Mouse (Mus musculus): Measurements from ENCODE around the gene Psd4.

Psd4 gene

DNA sequence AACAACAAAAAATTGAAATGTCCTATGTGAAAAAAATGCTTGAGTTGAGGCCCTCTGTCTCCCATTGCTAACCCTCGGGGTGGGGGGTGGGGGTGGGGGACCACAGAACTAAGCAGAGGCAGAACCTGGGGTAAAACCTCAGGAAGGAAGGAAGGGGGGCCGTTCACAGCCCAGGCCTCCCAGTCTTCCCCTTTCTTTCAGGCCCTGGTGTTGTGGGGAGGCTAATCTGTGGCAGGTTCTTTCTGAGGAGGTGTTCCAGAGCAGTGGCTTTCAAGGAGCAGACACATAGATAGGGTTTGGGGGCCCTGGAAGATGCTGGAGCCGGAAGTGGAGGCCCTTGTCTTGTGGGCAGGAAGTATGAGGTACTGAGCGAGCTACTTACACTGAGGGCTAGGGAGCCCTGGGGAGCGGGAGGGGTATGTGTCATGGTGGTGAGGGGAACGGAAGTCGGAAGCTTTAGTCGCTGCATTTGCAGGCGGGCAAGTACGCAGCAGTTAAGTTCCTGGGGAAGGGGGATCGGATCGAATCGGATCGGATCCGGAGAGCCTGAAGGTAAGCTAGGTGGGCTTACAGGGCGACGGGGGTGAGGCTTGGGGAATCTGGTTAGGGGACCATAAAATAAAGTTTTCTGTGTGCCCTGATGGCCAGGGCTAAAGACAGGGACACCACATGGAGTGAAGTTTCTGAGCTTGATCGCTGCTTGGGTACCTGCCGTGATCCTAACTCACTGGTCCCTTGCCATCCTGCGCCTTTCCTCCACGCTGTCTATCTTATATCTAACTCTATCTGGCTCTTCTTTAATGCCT lies 19.0 kb downstream of the Psd4 start:
- WGBS: 84% methylated on average over 21 of the region's 21 CpGs

DNA sequence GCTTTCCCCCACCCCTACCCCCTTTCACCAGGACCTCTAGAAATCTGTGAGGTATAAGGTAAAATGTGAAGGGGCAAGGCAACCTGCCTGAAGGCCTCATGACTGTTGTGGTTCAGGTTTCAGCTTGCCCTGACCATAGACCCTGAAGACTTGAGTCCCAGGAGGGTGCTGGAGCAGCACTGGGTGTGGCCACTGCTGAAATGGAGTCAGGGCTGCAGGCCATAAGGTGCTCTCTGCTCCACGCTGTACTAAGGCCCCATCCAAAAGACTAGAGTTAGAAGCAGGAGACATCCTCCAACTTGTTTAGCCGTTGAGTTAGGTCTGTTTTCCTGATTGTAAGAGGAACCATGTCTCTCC lies 19.6 kb downstream of the Psd4 start:
- 75% methylated on average over 2 of the region's 2 CpGs for WGBS

DNA sequence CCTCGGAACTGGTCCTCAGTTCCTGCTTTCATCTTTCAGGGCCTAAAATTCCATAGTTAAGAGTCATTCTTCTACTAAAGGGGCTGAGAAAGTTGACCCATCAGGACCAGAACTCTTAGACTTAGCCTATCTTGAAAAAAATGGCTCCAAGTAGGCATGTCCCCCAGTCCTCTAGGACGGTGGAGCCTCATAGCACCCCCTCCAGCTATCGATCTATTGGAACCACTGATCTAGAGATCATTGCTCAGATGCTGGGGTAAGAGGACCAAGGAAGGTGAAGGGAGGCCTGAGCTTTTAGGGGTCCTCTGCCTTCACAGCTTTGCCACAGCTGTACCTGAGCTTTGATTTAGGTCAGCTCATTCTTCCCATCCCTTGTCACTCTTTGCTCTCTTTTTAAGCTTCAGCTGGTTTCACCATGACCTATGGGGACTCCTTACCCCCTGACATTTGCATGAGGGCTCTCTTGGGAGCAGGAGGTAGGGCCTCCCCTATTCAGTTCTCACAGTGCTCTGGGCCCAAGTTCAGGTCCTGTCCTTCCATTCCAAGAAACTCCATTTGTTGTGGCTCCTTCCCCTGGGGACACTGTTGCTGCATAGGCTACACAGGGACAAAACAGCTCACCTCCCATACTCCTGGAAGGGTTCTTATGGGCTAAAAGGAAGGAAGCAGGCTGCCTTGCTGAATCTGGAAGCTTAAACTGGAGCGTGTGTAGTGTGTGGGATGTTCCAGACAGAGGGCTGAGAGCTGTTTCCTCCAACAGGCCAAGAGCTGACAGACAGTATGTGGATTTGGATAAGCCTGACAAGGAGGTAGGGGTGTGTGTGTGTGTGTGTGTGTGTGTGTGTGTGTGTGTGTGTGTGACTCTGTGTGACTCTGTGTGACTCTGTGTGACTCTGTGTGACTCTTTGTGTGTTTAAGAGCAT lies 20.2 kb downstream of the Psd4 start:
- WGBS: 81% methylated on average over 4 of the region's 4 CpGs

DNA sequence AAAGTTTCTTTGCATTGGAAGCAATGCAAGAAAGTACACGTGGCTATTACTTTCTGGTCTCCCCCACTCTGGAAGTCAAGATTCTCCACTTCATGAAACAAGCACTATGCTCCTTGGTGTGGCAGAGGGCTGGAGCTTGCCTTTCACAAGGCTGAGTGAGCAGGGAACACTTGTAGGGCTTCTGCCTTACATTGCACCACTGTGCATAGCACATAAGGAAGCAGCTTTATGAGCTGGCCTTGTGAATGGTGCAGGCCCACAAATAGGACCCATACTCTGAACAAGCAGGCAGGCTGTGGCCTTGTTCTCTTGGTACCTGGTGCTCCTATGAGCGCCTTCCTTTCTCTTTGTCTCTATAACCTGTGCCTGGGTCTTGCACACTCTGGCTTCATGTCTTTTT lies 25.9 kb downstream of the Psd4 start:
- 77% methylated on average over 2 of the region's 2 CpGs for WGBS

DNA sequence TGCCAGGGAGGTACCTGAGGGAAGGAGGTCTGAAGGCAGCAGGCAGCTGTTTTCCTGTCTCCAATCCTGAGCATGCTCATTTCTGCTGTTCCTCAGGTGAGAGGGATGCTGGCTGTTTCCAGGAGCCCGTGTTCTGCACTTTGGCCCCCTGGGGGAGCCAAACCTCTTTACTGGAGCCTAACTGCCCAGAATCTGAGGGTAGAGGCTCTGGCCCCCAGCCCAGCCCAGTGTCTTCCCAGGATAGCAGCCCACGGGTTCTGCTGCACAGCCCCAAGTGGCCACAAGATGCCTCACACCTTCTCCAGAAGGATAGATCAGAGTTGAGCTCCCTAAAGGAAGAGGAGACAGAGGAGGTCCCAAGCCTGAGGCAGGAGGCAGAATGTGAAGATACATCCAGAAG lies 29.7 kb downstream of the Psd4 start:
- WGBS: 29% methylated on average over 2 of the region's 2 CpGs

DNA sequence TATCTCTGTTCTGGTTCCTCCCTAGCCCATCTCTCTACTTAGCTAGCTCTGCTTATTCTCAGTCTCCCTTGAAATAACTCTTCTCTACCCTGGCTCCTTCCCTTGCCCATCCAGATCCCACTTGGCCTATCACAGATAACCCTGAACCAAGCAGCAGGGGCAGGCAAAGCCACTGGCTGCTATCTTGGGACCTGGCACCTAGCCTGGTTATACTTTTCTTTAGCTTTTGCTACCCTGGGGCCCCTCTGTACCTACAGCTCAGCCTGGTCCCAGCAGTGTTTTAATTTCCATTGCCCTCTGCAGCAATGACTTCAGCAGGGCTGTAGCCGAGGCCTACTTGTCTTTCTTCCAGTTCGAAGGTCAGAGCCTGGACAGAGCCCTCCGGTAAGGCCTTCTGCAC lies 33.3 kb downstream of the Psd4 start:
- WGBS: 96% methylated on average over 3 of the region's 3 CpGs

DNA sequence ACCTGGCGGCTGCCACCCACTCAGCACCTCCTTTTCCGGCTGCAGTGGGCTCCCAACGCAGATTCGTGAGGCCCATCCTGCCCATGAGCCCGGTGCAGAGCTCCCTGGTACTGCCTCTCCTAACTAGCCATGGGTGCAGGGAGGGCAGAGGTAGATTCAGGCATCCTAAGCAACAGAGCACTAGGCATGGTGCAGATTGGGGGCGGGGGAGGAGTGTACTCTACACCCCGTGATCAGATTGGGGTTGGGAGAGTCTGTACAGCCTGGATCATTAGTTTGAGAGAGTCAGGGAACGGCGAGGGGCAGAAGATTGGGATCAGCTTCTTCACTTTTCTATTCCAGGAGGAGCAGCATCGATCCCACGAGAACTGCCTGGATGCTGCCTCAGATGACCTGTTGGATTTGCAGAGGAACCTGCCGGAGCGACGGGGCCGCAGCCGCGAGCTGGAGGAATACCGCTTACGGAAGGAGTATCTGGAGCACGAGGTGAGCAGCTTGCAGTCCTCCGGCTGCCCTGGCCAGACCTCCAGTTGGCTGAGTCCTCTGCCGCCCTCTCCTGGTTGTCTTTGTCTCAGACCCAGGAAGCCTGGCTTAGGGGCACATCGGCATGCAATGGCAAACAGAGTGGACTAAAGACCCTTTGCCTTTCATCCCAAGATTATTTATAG lies 38.1 kb downstream of the Psd4 start:
- WGBS: 11% methylated on average over 23 of the region's 23 CpGs

DNA sequence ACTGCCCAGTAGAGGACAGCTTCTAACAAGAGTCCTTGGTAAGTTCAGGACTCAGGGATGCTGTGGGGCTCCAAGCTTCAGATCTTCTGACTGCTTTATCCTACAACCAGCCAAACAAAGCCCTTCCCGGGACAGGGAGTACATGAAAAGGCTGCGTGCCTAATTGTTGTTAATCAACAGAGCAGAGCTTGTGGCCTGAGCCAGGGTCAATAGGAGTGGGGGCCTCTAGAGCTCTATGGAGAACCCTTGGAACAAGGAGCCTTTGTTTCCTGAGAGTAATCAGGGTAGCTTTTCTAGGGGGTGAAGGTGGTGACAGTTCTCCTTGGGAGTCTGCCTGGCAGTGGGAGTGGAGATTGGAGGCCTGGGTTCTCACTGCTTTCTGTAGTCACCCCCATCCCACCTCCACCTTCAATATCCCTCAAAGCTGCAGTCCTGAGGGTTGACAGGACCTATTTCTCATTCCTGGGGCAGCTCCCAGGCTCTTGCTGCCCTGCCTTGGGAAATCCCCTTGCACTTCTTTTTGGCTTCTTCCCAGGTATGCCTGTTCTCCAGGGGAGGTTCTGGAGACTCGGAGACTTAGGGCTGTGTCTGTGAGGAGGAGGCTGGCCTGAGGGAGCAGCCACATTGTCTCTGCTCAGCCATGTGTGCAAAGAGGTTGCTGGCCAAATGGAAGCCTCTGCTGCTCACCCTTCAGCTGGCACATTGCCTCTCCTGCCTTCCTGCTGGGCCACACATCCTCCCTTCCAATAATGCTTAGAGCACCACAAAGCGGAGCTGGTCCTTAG lies 40.5 kb downstream of the Psd4 start:
- WGBS: 65% methylated on average over 4 of the region's 4 CpGs

DNA sequence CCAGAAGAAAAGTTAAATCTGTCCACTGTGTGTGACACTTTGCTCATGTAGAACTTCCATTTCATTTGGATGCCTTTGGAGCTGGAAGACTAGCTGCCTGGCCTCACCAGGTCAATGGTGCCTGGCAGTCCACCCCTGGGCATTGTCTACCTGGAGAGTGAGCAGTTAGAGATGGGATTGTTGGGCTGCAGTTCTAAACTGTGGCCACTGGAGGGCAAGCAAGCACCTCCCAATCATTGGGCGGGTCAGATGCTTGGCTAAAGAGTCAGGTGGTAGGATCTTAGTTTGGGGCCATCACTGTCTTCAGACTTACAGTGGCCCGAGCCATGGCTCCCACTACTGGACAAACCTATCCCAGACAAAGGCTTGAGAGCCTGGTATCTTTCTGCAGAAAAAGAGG lies 41.8 kb downstream of the Psd4 start:
- 0% methylated on average over 2 of the region's 2 CpGs for WGBS

DNA sequence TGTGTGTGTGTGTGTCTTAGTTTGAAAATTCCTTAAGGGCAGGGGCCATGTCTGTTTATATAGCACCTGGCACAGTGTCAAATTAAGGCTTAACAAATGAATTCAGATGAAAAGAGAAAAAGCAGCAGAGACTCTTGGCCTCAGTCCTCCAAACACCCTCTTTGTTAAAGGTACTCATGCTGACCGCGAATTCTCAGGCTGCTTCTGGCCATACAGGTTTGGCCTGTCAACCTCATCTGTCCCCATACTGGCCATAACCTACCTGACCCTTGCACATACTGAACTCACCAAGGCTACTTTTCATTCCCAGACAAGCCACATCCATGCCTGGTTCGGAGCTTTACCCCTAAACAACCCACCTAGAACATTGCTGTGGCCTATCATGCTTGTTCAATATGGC lies 45.8 kb downstream of the Psd4 start:
- WGBS: 83% methylated on average over 3 of the region's 3 CpGs

DNA sequence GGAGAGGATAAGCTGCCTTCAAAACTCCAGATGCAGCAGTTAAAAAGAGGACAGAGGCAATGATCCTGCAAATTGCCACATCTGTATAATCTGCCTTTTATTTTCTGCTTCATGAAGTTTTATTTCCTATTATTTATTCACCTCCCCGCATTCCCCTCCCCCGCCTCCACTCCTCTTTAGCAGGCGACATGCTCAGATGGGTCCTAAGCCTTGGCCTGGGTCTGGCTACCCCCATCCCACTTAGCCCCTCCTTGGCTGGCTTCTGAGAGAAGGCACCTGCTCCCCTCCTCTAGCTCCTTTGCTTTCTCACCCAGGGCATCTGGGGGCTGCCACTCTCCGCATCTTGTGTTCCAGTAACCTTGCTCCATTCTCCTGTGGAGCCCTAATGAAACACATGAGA lies 46.3 kb downstream of the Psd4 start:
- 85% methylated on average over 4 of the region's 4 CpGs for WGBS

DNA sequence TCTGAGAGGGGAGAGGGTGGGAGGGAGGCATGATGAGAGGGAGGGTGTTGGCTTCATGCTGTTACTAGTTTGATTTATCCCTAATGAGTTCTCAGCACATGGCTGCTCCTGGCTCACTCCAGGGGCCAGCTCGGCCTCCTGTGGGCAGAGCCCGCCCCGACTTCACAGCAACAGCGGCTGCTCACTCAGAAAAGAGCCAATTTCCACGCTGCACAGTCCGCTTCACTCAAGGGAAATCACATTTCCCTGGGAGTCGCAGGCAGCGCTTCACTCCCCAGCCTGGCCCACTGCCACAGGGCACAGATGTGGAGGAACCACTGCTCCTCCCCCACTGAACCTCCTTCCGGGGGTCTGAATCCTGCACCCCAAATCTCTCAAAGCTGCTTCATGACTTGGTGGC lies 49.3 kb downstream of the Psd4 start:
- WGBS: 17% methylated on average over 9 of the region's 9 CpGs

DNA sequence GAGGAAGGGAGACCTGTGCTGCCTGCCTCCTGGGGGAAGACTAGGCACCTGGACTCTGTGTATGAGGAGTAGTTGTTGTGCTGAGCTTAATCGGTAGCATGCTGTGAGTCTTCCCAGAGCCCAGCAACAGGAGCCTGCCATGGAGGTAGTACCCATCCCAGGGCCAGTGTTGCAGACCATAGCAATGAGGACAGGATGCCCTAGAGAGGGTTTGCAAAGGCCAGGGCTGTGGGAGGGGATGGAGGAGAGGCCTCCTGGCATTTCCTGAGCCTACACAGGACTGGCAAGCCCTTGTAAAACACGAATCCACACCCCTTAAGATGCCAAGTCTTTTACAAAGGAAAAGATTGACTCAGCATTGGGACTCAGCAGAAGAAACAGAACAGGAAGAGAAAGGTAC lies 49.7 kb downstream of the Psd4 start:
- WGBS: 25% methylated on average over 2 of the region's 2 CpGs

DNA sequence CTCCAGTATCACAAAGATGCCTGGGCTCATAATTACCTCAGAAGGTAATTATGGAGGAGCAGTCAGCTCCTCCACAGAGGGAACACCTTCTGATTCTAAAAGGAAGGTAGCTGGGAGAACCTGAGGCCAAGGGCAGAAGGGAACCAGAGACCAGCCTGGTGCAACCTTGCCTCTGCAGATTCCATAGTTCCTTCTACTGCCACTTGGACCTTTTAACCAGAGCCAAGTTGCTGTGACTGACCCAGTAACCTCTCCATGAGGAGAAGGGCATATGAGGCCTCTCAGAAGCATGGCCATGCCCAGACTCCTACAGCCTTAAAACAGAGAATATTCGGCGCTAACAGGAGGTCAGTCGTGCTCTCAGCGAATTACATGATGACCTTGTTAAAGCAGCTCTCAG lies 50.2 kb downstream of the Psd4 start:
- WGBS: 94% methylated on average over 4 of the region's 4 CpGs

DNA sequence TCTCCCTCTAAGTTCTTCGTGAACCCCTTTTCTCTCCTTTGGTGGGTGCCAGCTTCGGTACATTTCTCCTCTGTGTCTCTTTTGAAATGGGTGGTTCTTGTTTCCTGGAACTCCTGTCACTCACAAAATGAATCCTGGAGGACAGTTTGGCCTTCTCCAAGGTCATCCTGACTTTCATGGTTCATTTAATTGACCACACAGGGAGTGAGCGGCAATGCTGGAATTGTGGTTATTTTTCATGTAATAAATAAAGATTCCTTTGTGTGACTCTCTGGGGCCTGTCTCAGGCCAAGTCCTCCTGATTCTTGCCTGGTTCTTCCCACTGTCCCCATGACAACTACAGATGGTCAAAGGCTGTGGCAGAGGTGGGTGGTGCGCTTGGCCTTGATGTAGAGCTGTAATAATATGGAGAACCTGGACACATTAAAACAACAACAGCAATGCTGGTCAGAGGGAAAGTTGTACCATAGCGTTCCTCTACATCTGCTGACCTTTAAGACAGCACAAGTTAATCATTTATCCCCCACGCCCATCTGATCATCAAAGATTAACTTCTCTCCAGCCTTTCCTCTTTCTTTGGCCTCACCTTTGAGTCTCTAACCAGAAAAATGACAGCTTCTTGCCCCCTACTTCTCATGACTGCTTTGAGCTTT lies 54.0 kb downstream of the Psd4 start:
- WGBS: 94% methylated on average over 6 of the region's 6 CpGs

DNA sequence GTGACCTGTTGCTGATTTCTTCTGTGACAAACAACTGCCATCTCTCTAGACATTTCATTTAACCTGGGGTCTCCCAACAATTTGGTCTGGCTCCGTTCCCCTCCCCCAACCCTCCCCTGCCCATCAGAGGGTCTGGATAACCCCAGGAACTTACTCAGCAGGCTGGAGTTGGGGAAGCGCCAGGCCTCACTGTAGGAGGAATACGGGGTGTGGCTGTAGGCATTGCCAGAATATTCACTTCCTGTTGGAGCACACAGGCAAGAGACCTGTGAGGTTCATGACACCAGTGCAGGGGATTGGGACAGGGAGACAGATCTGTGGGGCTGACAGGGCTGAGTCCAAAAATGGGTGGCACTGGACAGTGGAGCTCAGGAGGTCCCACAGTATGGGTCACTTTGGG lies 55.4 kb downstream of the Psd4 start:
- WGBS: 71% methylated on average over 3 of the region's 3 CpGs

DNA sequence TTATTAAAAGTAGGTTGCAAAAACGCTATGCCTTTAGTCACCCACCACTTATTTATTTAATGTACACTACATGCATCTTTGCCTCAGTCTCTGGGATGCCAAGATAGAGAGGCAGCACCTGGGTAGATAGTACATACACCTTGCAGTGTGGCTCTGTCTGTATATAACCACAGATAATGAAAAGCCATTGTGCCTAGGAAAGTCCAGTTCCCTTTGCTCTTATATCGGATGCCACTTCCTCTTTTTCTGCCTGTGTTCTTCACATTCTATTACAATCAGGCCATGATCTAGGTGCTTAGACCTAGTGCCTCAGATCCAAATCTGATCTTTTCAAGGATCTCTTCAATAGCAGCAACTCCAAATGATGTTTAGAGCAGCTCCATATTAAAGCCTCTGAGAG lies 58.2 kb downstream of the Psd4 start:
- WGBS: 87% methylated on average over 2 of the region's 2 CpGs

DNA sequence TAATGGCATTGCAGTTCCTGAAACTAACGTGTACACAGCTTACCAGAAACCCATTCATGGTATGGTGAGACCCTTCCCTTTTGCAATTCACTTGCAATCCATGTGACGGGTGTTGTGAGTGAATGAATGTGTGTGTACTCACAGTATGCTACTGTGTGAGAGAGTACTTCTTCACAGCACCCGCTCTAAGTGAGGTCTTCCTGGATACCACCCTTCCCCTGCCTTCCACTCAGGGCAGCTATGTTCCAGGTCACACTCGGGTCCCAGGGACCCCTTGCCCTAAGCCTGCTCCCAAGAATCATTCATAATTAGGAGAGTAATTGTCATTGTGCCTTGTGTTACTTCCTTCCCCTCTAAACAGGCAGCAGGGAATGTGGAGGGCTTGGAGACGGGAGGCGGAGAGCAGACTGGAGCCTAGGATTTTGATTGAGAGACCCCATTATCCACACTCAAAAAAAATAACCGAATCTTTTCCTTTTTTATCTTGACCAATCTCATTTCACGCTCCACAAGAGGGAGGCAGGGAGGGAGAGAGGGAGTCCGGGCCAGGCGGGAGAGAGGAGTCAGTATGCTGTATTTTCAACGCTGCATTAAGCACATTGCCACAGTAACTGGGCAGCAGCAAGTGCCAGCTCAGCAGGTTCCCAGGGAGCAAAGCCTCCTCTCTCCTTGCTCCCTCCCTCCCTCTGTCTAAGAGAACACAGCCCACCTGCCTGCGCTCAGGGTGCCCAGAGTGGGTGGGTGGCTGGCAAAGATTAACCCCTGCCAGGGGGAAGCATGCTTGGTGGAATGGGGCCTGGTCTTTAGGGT lies 60.7 kb downstream of the Psd4 start:
- WGBS: 54% methylated on average over 12 of the region's 12 CpGs

DNA sequence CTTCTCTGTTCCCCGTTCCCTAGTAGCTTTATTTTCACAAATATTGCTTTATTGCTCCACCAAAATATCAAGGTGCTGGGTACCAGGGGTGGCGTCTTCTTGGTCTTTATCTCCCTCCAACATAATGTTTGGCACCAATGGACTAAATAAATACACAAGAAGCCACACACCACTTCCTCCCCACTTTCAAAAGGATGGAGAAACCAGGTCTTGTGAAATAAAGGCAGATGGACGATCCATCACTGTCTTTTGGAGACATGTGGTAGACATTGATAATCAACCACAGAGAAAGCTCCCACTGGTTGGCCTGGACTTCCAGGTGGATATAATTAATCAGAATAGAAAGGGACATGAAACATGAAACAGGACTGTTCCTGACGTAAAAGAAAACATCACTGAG lies 62.4 kb downstream of the Psd4 start:
- 88% methylated on average over 4 of the region's 4 CpGs for WGBS

DNA sequence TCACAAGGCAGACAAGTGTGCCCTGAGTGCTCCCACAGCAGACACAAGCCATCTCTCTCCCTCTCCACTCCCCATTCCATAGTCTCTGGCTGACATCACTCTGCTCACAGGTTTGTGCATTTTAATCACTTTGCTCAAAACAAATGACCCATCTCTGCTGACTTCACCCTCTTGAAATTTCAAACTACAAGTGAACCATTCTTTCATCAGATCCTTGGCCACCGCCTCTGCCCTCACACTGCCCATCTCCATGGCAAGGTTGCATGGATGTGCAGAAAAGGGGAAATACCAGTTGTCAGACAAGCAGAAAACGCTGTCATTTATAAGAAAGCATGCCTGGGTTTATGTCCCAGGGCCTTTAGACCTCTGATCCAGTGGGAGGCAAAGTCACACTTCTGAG lies 67.3 kb downstream of the Psd4 start:
- WGBS: 84% methylated on average over 2 of the region's 2 CpGs
